In the genomic region with DNA sequence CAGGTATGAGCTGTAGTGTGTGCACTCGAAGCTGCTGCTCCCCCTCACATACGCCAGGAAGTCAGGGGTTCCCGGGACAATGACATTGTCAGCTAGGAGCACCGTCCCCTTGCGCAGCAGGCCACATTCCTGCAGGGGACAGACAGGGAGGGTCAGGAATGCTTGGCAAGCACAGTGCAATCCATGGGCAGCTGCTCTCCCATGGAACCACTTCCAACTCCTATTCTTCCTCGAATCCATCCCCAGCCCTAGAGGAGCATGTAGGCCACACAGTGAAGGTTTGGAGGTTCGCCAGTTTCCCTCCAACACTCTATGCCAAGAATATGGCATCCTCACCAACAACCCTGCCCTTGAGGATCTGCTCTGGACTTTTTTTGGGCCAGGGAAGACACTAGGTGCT, we compare ENCODE assay signal across 12 mouse cellular contexts. TPM values are rescaled to one million over a fixed set of nuclear protein-coding genes. Genes with fewer than 3 reads are reported as not detected.
DNase-seq lines count a peak whose midpoint lies in the region; ATAC-seq and TF ChIP-seq lines count a peak whose summit lies in the region.
"Had no signal": no experiment of that assay in that cellular context is flagged by ENCODE, and none has a peak within 500 bp of the region (broad histone marks: within the 10 kb centered on the region; RNA-seq: fewer than 3 reads in every experiment).

No protein-coding gene starts in this region.

- H3K27ac ChIP-seq in gastrocnemius, adult 2 months, result peak overlapping the region; percentile 35; the same call in 1 of the 2 replicates
- peak overlapping the region; percentile 59 for H3K27ac ChIP-seq in lung, embryonic 16.5 days (ENCODE audit: low read length)
- H3K27ac ChIP-seq in heart, embryonic 13.5 days (replicated peaks), result peak overlapping the region; percentile 82
- H3K27ac ChIP-seq in midbrain, postnatal 0 days (ENCODE audit: low read depth, low read length), result no peak overlapping the region; the same call in 1 of the 2 replicates
- H3K27ac ChIP-seq: limb, embryonic 10.5 days; stomach, embryonic 15.5 days had no signal

- intact Hi-C loops in gastrocnemius, adult 2 months (cut with DNase I), result loop anchor here (5.0 kb wide), 1 partner anchor 56 kb away; no protein-coding TSS in a partner anchor

- TF ChIP-seq CTCF in gastrocnemius, adult 2 months (IDR thresholded peaks at IDR 0.05), result no peak
- TF ChIP-seq CTCF in midbrain, postnatal 0 days (IDR thresholded peaks at IDR 0.05), result no peak

- no peak overlapping the region for H3K4me2 ChIP-seq in lung, embryonic 16.5 days (ENCODE audit: low read depth, low read length)
- no peak overlapping the region for H3K4me2 ChIP-seq in heart, embryonic 13.5 days
- H3K4me2 ChIP-seq in midbrain, postnatal 0 days (ENCODE audit: low read depth, low read length, poor library complexity, severe bottlenecking), result no peak overlapping the region
- H3K4me2 ChIP-seq: stomach, embryonic 15.5 days had no signal

- H3K4me3 ChIP-seq in gastrocnemius, adult 2 months, result no peak overlapping the region
- H3K4me3 ChIP-seq in lung, embryonic 16.5 days (ENCODE audit: low read length), result no peak overlapping the region
- H3K4me3 ChIP-seq in heart, embryonic 13.5 days, result no peak overlapping the region
- no peak overlapping the region for H3K4me3 ChIP-seq in midbrain, postnatal 0 days (ENCODE audit: low read depth, low read length)
- H3K4me3 ChIP-seq: limb, embryonic 10.5 days; stomach, embryonic 15.5 days had no signal

- no peaks in the 10 kb centered on the region for H3K27me3 ChIP-seq in lung, embryonic 16.5 days (ENCODE audit: control insufficient read depth, insufficient read depth, low read depth, low read length)
- no peaks in the 10 kb centered on the region for H3K27me3 ChIP-seq in heart, embryonic 13.5 days (replicated peaks)
- no peaks in the 10 kb centered on the region for H3K27me3 ChIP-seq in midbrain, postnatal 0 days (ENCODE audit: insufficient read depth, low read length)
- H3K27me3 ChIP-seq: stomach, embryonic 15.5 days had no signal

- no peak overlapping the region for H3K9ac ChIP-seq in lung, embryonic 16.5 days (ENCODE audit: low read length)
- H3K9ac ChIP-seq in heart, embryonic 13.5 days, result peak overlapping the region; percentile 42; the same call in 1 of the 2 replicates
- H3K9ac ChIP-seq in midbrain, postnatal 0 days (replicated peaks; ENCODE audit: low read length, poor library complexity, severe bottlenecking), result no peak overlapping the region
- H3K9ac ChIP-seq: stomach, embryonic 15.5 days had no signal

- peaks cover 20% of the 10 kb centered on the region for H3K4me1 ChIP-seq in lung, embryonic 16.5 days (replicated peaks; ENCODE audit: control insufficient read depth, insufficient read depth, low read length)
- peaks cover 40% of the 10 kb centered on the region for H3K4me1 ChIP-seq in heart, embryonic 13.5 days
- H3K4me1 ChIP-seq in midbrain, postnatal 0 days (ENCODE audit: insufficient read depth, low read length), result no peaks in the 10 kb centered on the region
- H3K4me1 ChIP-seq: limb, embryonic 10.5 days had no signal

- no peaks in the 10 kb centered on the region for H3K9me3 ChIP-seq in lung, embryonic 16.5 days (ENCODE audit: control insufficient read depth, low read length)
- H3K9me3 ChIP-seq in heart, embryonic 13.5 days, result no peaks in the 10 kb centered on the region
- no peaks in the 10 kb centered on the region for H3K9me3 ChIP-seq in midbrain, postnatal 0 days (ENCODE audit: low read length)
- H3K9me3 ChIP-seq: limb, embryonic 10.5 days; stomach, embryonic 15.5 days had no signal

- WGBS in lung, embryonic 16.5 days, result 33% methylated on average over 7 of the region's 7 CpGs
- WGBS in heart, embryonic 13.5 days, result 45% methylated on average over 7 of the region's 7 CpGs
- WGBS in midbrain, postnatal 0 days, result 67% methylated on average over 7 of the region's 7 CpGs

- ATAC-seq in lung, embryonic 16.5 days (ENCODE audit: low read depth), result peak; percentile 24; the same call in 1 of the 2 replicates
- ATAC-seq in heart, embryonic 13.5 days (ENCODE audit: extremely low read depth, insufficient number of reproducible peaks, low FRiP score, low TSS enrichment), result 0 out of 2 replicates have a peak, but pooled peaks have one; percentile 6
- ATAC-seq in midbrain, postnatal 0 days (ENCODE audit: low FRiP score), result no peak
- no peak for ATAC-seq in erythroblast, adult 5-6 weeks (replicated peaks; ENCODE audit: low FRiP score, poor library complexity, severe bottlenecking)
- ATAC-seq: CD4-positive, CD25-positive, alpha-beta regulatory T cell, adult 4 months had no signal

- H3K36me3 ChIP-seq in lung, embryonic 16.5 days (ENCODE audit: control insufficient read depth, insufficient read depth, low read length), result peaks cover 10% of the 10 kb centered on the region
- peaks cover 92% of the 10 kb centered on the region for H3K36me3 ChIP-seq in heart, embryonic 13.5 days
- H3K36me3 ChIP-seq in midbrain, postnatal 0 days (ENCODE audit: insufficient read depth, low read length), result peaks cover 44% of the 10 kb centered on the region

- peak; percentile 17 for DNase-seq in gastrocnemius, adult 2 months
- DNase-seq in gastrocnemius, adult 18-20 months (ENCODE audit: low spot score), result no peak
- DNase-seq in lung, postnatal 14 days, result no peak
- DNase-seq in midbrain, postnatal 0 days (ENCODE audit: low spot score), result peak; percentile 58
- no peak for DNase-seq in layer of hippocampus, postnatal 14 days (ENCODE audit: low spot score in 2 of 2)
- DNase-seq: kidney, postnatal 36 days had no signal

RNA-seq across cellular contexts. Expression of gene Txnrd2, which starts 18.3 kb away (rescaled TPM):
- total RNA-seq in gastrocnemius, adult 2 months (2021), result 10 to 100 TPM; 18.9 to 21.4 TPM
- 10 to 100 TPM; 19.8 to 20.8 TPM for total RNA-seq in gastrocnemius, adult 18-20 months (2021)
- polyA plus RNA-seq in lung, embryonic 16.5 days (2015; fragmentation: Nextera tagmentation; extraction: Ambion mirVana), result 22.0 and 22.1 TPM in 2 replicates
- 34.5 and 37.4 TPM in 2 replicates for polyA plus RNA-seq in heart, embryonic 13.5 days (2015; fragmentation: Nextera tagmentation; extraction: Ambion mirVana)
- total RNA-seq in midbrain, postnatal 0 days (2014; rRNA removed), result 13.3 and 22.9 TPM in 2 replicates
- 38.3 and 42.6 TPM in 2 replicates for polyA plus RNA-seq in midbrain, postnatal 0 days (2015; fragmentation: Nextera tagmentation; extraction: Ambion mirVana)
- 274 and 358 TPM in 2 replicates for total RNA-seq in erythroblast, adult 5-6 weeks (2015; ENCODE audit: low replicate concordance)
- 493 and 499 TPM in 2 replicates for total RNA-seq in erythroblast, adult 5-6 weeks (2017; ENCODE audit: low replicate concordance)
- total RNA-seq in layer of hippocampus, postnatal 14 days (2021), result 10 to 100 TPM; 19.5 to 22.1 TPM

RNA-seq across cellular contexts. Expression of gene Comt, which starts 18.7 kb away (rescaled TPM):
- total RNA-seq in gastrocnemius, adult 2 months (2021), result 10 to 100 TPM; 35.4 to 43.5 TPM
- total RNA-seq in gastrocnemius, adult 18-20 months (2021), result 10 to 100 TPM; 37.3 to 41.0 TPM
- 124 and 125 TPM in 2 replicates for polyA plus RNA-seq in lung, embryonic 16.5 days (2015; fragmentation: Nextera tagmentation; extraction: Ambion mirVana)
- polyA plus RNA-seq in heart, embryonic 13.5 days (2015; fragmentation: Nextera tagmentation; extraction: Ambion mirVana), result 101 and 108 TPM in 2 replicates
- total RNA-seq in midbrain, postnatal 0 days (2014; rRNA removed), result 62.3 and 74.6 TPM in 2 replicates
- polyA plus RNA-seq in midbrain, postnatal 0 days (2015; fragmentation: Nextera tagmentation; extraction: Ambion mirVana), result 95.0 and 103 TPM in 2 replicates
- total RNA-seq in erythroblast, adult 5-6 weeks (2015; ENCODE audit: low replicate concordance), result 27.9 and 29.9 TPM in 2 replicates
- total RNA-seq in erythroblast, adult 5-6 weeks (2017; ENCODE audit: low replicate concordance), result 26.8 and 29.1 TPM in 2 replicates
- total RNA-seq in layer of hippocampus, postnatal 14 days (2021), result 10 to 100 TPM; 57.1 to 66.8 TPM

RNA-seq across cellular contexts. Expression of gene Arvcf, which starts 59.9 kb away (rescaled TPM):
- total RNA-seq in gastrocnemius, adult 2 months (2021), result 1 to 10 TPM; 7.0 to 8.9 TPM
- 1 to 10 TPM; 7.7 to 8.4 TPM for total RNA-seq in gastrocnemius, adult 18-20 months (2021)
- polyA plus RNA-seq in lung, embryonic 16.5 days (2015; fragmentation: Nextera tagmentation; extraction: Ambion mirVana), result 34.0 and 36.7 TPM in 2 replicates
- polyA plus RNA-seq in heart, embryonic 13.5 days (2015; fragmentation: Nextera tagmentation; extraction: Ambion mirVana), result 31.8 and 32.0 TPM in 2 replicates
- 161 and 219 TPM in 2 replicates for total RNA-seq in midbrain, postnatal 0 days (2014; rRNA removed)
- polyA plus RNA-seq in midbrain, postnatal 0 days (2015; fragmentation: Nextera tagmentation; extraction: Ambion mirVana), result 54.5 and 60.6 TPM in 2 replicates
- 1.5 and 2.7 TPM in 2 replicates for total RNA-seq in erythroblast, adult 5-6 weeks (2015; ENCODE audit: low replicate concordance)
- 8.7 TPM in 1 of 2 replicates, not detected in the other for total RNA-seq in erythroblast, adult 5-6 weeks (2017; ENCODE audit: low replicate concordance)
- 10 to 100 TPM; 43.3 to 46.4 TPM for total RNA-seq in layer of hippocampus, postnatal 14 days (2021)

Comparison
In these comparisons a context has a peak if more than half of its experiments do, and no peak if none do; other contexts are left out.
1. DNase-seq: peak in gastrocnemius, adult 2 months (single experiment) and midbrain, postnatal 0 days (single experiment); none in gastrocnemius, adult 18-20 months (single experiment), lung, postnatal 14 days (single experiment) and layer of hippocampus, postnatal 14 days (0 of 2).
2. ATAC-seq: peak in lung, embryonic 16.5 days (single experiment) and heart, embryonic 13.5 days (single experiment); none in midbrain, postnatal 0 days (single experiment) and erythroblast, adult 5-6 weeks (single experiment).
3. RNA of gene Txnrd2, which starts 18.3 kb away (total RNA-seq): 274 to 499 TPM in erythroblast, adult 5-6 weeks; 13.3 to 22.9 TPM in midbrain, postnatal 0 days, 19.5 to 22.1 TPM in layer of hippocampus, postnatal 14 days, 18.9 to 21.4 TPM in gastrocnemius, adult 2 months and 19.8 to 20.8 TPM in gastrocnemius, adult 18-20 months; every median in the first group is over 10 times any median in the second.
4. RNA of gene Arvcf, which starts 59.9 kb away (total RNA-seq): 161 to 219 TPM in midbrain, postnatal 0 days and 43.3 to 46.4 TPM in layer of hippocampus, postnatal 14 days; 7.0 to 8.9 TPM in gastrocnemius, adult 2 months, 1.5 to 8.7 TPM in erythroblast, adult 5-6 weeks and 7.7 to 8.4 TPM in gastrocnemius, adult 18-20 months; every median in the first group is over 4 times any median in the second.